Mouse (Mus musculus) kidney, postnatal 36 days (tissue): Measurements from ENCODE around the gene E2f4.
"Not testable (repeated sequence)": the region's sequence is repeated elsewhere in the genome, so short reads cannot be mapped to it uniquely, and the experiment has no call there.

Source experiments
- DNase-seq, 2 experiments: peaks; one replicate each; pipeline ENCODE4 v3.0.0; 2021 to 2022; ENCODE audit warnings: mixed read lengths in 2 of 2

E2f4 gene

DNA sequence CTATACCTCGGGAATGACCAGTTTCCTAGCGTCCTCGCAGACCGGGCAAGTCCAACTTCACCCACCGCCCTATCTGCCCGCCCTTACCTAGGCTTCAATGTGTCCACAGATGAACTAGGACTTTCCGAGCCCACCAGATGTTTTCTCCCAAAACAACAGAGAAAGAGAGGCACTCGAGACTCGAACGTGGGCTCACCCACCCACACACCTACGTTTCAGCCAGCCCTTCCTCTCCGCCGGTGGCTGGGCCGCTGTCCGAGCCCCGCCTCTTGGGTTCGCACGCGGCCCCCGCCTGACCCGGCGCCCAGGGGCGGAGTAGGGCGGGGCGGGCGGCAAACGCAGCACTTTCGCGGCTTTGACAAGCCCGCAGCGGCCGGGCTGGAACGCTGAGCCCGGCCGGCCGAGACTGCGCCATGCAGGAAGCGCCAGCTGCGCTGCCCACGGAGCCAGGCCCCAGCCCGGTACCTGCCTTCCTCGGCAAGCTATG lies 28.0 kb upstream of the E2f4 start, which contains the start of gene Hsf4:
TSS of gene Hsf4 (plus strand) at position 341 of the 487 bp plus-strand sequence.
- peak; percentile 77 to 88 for DNase-seq

DNA sequence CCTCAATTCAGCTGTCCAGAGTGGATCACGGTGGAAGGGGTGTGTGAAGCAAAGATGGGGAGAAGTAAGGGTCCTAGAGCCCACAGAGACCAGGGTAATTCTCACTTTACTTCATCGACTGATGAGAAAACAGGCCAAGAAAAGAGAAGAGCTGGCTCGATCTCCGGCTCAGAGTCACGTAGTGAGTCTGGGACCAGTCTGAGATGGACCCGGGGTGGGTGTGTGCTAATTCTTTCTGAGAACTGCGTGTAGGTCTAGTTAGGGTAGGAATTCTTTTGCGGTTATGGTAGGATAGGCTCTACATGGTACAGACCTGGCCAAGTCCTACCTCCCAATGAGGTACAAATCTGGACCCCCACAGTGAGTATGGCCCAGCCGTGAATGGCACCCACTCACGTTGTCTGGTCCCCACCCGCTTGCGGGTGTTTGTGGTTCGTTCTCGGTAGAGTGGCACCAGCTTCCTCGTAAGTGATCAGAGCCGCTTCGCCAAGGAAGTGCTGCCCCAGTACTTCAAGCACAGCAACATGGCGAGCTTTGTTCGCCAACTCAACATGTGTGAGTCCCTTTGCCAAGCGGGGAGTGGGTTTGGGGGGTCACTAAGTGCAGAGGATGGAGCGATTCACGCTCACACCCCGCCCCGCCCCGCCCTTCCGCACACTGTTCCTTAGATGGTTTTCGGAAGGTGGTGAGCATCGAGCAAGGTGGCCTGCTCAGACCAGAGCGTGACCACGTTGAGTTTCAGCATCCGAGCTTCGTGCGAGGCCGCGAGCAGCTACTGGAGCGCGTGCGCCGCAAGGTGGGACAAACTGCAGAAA lies 27.2 kb upstream of the E2f4 start:
- DNase-seq: no peak

DNA sequence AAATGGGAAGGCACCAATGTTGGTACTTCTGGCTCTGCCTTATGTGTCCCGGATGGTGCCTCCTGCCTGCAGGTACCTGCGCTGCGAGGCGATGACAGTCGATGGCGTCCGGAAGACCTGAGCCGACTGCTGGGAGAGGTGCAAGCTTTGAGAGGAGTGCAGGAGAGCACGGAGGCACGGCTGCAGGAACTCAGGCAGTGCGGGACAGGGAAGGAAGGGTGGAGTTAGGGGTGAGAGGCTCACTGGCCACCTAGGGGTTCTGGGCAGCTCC lies 26.6 kb upstream of the E2f4 start:
- DNase-seq: no peak

DNA sequence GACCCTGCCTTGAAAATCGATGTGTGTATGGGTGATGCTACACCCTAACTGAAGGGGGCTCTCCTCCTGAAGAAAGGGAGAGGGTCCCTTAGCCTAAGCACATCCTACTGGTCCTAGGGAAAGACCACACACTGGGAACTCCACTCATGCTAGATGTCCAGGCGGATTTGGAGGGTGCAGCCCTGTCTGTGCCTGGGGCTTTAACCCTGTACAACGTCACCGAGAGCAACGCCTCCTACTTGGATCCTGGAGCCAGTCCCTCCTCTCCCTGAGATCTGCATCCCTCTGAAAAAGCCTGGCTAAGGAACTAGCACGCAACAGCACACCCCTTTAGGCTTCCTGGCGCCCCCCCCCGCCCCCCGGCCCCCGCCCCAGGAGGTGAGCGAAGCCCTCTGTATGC lies 22.1 kb upstream of the E2f4 start:
- no peak for DNase-seq

DNA sequence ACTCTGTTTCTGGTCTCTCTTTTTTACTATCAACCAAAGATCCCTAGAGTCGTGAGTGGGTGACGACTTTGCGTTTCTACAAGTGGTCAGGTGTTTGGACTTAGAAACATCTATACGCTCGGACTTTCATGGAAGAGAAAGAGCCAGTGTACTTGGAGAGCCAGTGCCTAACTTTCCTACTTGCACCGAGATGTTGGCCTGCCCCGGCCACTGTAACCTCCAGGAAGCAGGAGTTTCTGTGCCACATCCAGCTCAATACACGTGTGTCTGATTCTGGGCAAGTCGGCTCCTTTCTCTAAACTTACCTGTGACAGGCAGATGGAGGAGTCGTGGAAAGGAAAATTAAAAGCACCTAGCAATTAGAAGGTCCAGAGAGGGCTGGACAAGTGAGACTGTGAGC lies 21.6 kb upstream of the E2f4 start, which contains the start of gene Nol3:
TSS of gene Nol3 (plus strand) at position 301 of the 400 bp plus-strand sequence.
- DNase-seq: no peak

DNA sequence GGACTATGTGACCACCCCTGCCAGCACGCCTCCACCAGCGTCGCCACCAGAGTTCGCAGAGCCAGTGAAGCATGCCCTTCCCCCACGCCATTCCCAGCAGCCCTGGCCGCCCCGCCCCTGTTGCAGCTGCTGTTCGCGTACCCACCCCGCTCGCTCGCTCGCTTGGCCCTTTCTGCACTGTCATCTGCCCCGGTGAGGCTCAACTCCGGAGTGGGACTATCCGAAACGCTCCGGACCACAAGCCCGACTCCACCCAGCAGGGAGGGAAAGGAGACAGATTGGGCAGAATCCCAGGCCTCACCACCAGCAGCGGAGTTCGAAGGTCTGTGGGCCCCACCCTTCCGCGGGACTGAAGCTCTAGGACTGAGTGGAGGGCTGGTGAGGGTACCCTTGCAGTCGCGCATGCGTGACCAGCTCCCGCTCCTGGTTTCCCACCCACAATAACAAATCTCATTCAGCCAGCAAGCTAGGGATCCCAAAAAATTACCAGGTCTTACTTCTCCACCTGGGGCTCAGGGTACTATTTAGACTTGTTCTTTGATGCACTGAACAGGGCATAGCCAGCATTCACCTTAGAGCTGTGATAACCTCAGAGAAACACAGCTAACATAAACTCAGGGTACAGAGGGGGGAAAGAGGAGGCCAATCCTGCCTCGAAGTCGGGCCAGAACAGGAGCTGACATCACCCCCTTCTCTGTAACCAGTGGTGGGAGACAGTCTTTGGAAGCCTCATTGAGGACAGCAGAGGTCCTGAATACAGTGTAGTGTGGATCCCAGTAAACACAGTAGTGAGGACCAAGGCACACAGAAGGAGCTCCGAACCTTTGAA lies 21.0 kb upstream of the E2f4 start:
- DNase-seq: peak; percentile 51 to 79

DNA sequence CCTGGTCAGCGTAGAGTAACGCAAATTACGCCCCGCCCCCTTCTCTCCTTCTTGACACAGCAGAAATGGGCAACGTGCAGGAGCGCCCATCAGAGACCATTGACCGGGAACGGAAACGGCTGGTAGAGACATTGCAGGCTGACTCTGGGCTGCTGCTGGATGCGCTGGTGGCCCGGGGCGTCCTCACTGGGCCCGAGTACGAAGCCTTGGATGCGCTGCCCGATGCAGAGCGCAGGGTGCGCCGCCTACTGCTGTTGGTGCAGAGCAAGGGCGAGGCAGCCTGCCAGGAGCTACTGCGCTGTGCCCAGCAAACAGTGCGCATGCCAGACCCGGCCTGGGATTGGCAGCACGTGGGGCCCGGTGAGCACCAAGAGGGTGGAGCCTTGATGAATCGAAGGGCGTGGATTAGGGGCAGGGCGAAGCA lies 18.5 kb upstream of the E2f4 start:
- peak; percentile 91 to 95 for DNase-seq

DNA sequence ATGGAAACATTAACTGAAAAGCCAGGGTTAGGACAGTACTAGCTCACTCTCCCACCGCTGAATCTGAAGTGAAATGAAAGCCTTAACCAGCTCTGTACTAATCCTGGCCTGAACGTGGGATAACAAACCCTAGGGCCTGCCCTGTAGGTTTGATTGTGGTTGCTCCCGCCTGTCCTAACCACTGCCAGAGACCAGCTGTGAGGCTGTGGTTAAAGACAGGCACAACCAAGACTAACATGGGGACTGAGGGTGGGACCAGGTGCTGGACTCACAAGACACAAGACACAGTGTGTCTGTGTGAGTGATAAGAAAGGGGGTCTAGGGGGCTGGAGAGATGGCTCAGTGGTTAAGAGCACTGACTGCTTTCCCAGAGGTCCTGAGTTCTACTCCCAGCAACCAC lies 16.9 kb upstream of the E2f4 start:
- DNase-seq: no peak

DNA sequence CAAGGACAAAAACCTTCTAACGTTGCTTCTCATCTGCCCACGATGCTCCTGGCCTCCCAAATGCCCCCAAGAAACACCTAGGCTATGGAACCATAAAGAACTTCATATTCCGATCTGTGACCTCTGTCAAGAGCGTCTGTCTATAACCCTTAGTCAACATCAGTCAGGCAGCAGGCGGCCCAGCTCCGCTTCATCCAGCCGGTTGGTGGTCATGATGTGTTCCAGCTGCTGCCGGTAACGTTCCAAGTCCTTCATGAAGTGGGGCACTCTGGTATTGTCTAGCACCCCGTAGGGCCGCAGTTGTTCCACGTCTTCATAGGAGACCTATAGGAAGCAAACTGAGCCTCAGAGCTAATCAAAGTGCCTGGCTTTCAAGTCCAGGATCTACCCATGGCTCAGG lies 15.6 kb upstream of the E2f4 start:
- DNase-seq: no peak

DNA sequence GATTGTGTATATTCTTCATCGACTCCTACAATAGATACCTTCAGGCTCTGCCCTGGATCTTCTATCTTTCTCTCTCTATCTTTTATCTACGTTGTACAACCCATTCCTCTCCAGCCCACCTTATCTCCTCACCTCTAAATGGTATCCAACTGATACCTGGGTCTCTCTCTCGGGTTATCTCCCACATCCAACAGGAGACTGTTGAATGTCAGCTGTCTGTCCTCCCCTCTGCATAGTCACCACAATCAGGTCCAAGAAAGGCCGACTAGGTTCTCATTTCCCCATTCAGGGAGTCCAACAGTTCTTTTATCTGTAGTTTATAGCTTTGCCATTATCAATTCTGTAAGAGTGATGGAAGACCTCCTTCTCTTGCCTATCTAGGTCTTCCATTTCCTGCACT lies 15.2 kb upstream of the E2f4 start:
- no peak for DNase-seq

DNA sequence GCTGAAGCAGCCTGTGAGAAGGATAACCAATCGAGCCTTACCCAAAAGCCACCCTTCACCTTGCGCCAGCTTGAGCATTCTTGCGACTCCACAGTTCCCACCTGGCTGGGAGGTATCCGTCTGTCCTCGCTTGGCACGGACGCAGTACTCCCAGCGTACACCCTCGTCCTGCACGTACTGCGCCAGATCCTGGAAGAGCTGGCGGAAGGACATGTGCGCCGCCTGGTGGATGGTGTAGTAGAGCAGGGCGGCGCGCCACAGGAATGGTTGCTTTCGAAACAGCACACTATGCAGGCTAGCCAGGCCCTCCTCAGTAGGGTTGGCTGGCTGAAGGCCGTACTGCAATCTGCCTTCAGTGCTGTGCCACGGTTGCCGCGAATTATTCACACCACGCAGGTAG lies 14.4 kb upstream of the E2f4 start:
- DNase-seq: peak; percentile 32 to 79

DNA sequence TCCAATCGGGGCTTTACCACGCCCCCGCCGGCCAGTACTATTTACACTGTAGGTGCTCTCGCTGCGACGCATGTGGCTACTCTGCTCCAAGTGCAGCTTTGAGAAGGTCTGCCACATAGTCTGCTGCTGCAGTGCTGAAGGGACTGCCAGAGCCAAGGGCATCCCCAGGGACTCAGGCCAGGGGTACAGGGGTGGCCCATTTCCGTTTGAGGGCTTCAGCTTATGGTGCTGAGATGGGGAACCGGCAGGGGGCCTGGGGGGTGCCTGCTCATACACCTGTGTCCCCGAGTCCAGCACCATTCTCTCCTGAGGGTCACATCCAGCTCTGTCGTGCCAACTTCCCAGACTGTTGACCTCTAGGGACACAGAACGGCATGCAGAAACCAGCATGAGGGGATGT lies 11.9 kb upstream of the E2f4 start:
- DNase-seq: no peak

DNA sequence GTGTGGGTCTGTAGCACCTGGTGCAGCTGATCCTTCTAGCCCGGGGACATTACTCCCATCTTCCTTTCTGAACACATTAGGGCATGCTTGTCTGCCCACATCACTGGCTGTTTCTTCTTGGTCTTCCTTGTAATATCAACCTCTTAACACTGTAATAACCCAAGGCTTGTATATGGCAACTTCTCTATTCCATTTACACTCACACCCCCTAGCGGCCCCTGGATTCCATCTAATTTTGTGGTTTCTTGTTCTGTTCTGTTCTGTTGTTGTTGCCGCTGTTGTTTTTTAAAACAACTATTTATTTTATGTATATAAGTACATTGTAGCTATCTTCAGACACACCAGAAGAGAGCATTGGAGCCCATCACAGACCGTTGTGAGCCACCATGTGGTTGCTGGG lies 10.6 kb upstream of the E2f4 start:
- no peak for DNase-seq

DNA sequence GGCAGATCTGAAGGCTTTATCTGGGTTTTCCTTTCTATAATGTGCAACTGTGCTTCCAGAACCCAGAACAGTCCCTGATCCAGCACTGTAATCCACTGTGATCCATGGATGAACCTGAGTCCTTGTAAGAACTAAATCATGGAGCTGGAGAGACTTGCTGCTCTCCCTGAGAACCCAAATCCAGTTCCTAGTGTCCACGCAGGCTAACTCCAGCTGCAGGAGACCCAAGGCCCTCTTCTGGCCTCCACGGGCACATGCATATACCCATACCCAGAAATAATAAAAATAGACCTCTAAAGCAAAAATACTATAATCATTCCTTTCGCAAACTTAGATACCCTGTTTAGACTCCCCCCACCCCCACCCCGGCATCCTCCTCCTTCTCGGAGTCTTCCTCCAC lies 9.2 kb upstream of the E2f4 start:
- DNase-seq: no peak

DNA sequence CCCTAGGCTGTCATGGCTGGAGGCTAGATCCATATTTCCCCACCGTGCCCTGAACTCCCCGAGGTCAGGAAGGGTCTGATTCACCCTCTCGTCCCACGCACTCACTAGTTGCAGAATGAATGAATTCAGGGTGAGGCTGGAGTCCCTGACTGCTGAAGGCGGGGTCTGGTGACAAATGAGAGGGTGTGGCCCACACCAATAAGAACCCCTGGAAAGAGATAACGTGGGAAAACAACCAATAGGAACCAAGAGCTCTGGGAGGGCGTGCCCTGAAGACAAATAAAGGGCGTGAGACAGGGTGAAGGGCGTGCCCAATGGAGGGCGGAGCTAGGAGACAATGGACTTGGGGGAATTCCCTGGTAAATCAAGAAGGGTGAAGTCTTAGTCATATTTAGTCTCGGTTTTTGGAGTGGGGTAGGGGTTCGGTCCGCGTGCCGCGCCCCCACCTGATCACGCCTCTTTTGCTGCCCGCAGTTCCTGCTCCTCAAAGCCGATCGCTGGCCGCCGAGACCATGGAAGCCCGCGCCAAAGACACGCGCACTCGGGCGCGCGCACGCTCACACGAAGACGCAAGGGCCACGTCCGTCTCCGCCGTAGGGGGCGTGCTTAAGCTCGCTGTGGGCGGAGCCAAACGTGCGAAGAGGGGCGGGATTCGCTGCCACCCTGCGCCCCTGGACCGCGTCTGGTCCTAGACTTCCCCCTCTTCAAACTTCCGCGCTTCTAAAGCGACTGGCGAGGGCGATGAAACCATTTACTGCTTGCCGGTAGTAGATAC lies 8.3 kb upstream of the E2f4 start:
- DNase-seq: peak; percentile 85 to 94

DNA sequence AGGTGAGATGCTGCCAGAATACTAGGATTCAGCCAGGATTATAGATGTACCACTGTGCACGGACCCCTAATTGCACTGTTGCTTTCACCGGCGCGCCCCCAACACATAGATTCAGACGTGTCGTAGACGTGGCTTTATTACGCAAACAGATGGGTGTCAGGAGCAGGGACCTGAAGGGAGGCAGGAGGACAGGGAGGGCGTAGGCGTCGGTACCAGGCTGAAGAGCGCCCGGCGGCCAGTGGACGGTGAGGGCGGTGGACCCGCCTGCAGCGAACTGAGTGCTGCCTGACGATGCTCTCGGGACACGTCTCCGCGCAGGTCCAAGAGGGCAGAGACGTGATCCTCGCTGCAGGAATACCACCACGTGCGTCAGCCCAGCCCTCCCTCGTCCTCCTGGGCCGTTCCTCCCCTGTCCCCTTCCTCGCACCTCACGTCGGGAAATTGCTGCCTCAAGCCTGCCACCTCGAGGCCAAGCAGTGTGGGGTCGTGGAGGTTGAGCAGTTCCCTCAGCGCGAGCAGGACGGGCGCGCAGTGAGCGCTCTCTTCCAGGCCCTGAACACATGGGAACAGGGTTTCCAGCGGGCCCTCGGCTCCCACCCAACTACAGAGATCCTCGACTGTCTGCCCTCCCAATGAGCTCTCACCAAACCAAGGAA lies 7.5 kb upstream of the E2f4 start, which contains the start of gene 4931428F04Rik:
TSS of gene 4931428F04Rik (minus strand) at position 60 of the 656 bp plus-strand sequence.
- DNase-seq: peak; percentile 32 to 50

DNA sequence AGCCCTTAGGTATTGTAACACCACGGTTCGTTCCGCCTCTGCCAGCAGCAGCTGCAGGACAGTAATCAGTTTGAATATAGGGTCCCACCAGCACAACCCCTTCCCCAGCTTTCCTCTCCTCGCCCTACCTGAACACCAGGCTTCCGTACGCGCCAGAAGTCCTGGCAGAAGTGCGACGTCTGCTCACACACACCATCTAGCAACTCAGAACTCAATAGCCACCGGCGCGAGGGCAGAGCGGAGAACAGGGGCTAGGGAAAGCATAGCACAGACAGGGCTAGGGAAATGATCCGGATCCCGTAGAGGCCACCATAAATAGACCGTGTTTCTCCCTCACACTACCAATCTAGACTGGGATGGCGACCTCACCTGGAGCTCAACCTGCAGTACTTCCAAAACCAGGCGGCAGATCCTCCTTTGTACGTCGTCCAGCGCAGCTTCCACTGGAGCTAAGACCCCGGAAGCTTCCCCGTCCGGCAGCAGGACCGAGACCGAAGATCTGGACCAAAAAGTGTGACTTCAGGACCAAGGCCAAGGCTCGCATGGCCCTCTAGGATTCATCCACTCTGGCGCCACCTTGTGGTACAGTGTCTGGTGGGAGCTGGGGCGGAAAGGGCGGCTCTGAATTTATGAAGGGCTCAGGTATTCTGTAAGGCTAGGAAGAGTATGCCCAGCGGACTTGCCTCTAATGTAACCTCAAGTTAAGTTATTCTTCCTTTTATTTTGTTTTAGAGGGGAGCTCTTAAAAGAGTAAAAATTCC lies 6.7 kb upstream of the E2f4 start:
- peak; percentile 90 to 98 for DNase-seq

DNA sequence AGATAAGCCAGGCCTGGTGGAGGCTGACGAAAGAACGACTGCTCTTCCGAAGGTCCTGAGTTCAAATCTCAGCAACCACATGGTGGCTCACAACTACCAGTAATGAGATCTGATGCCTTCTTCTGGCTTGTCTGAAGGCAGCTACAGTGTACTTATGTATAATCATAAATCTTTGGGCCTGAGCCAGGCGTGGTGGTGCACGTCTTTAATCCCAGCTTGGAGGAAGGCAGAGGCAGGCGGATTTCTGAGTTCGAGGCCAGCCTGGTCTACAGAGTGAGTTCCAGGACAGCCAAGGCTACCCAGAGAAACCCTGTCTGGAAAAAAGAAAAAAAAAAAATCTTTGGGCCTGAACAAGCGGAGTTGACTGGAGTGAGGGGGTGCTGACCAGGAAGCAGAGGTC lies 6.1 kb upstream of the E2f4 start:
- not testable (repeated sequence) for DNase-seq

DNA sequence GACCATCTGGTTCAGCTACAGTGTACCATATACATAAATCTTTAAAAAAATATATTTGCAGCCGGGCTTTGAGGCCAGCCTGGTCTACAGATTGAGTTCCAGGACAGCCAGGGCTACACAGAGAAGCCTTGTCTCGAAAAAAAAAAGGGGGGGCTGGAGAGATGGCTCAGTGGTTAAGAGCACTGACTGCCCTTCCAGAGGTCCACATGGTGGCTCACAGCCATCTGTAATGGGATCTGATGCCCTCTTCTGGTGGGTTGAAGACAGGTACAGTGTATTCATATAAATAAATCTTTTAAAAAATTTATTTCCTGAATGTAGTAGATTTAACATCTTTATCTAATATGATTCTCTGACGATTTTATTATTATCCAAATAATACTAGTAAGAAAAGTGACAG lies 5.7 kb upstream of the E2f4 start:
- DNase-seq: peak in 1 of 2 experiments; percentile 37

DNA sequence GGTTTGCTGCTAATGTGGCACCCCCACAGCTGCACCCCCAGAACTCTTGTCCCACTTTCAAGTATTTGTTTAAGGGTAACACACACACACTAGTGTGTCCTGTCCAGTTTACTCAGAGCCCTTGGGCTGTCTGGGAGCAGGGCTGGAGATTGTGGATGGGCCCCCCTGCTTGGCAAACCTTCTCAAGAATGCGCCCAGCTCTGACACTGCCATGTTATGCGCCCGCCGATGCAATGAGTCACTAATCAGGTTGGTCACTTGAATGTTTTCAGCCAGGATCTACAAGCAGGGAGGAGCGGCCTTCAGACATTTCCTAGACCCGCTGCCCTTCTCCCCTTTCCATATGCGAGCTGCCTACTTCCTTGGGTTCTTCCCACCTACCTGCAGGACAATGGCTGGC lies 5.0 kb upstream of the E2f4 start:
- DNase-seq: no peak

DNA sequence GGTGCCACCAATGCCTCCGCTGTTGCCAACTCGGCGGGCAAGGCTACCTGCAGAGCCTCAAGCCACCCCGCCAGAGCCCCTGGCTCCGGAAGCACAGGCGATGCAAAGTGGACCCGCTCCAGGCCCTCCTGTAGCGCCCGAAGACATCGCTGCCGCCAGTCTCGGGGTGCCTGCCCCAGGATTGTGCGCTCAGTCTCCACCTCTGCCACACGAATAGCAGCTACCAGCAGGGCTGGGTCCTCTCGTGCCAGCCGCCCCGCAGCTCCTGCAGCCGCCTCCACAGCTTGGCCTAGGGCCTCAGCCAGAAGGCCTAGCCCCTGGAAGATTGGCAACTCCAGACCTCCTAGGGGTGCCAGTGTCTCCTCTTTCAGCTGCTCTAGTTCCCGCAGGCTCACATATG lies 4.1 kb upstream of the E2f4 start:
- DNase-seq: no peak

DNA sequence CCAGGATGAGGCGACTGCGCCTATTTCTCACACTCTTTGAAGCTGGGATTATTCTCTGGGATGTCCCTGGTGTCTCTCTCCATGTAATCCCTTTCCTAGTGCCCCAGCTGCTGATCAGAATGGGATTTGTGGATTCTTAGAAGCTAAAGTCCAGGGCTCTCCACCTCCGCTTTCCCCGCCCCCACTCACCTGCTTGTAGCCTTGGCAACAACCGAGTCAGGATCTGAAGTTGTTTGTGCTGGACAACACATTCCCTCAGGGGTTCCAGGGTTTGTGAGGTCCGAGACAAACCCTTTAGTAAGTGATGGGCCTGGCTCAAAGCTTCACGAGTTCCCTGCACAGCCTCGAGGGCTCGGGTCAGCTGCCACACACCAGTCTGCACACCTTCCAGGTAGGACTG lies 2.7 kb upstream of the E2f4 start:
- no peak for DNase-seq
